Mouse (Mus musculus): Measurements from ENCODE around the gene Hmgcr. TPM values are rescaled to one million over a fixed set of nuclear protein-coding genes. Genes with fewer than 3 reads are reported as not detected.
A peak's percentile ranks its signal among the peaks of the same experiment; 100 is the strongest.

Hmgcr gene
- 9.1 and 12.4 TPM in 2 replicates for polyA plus RNA-seq (2012; ENCODE audit: insufficient read depth, low replicate concordance)

DNA sequence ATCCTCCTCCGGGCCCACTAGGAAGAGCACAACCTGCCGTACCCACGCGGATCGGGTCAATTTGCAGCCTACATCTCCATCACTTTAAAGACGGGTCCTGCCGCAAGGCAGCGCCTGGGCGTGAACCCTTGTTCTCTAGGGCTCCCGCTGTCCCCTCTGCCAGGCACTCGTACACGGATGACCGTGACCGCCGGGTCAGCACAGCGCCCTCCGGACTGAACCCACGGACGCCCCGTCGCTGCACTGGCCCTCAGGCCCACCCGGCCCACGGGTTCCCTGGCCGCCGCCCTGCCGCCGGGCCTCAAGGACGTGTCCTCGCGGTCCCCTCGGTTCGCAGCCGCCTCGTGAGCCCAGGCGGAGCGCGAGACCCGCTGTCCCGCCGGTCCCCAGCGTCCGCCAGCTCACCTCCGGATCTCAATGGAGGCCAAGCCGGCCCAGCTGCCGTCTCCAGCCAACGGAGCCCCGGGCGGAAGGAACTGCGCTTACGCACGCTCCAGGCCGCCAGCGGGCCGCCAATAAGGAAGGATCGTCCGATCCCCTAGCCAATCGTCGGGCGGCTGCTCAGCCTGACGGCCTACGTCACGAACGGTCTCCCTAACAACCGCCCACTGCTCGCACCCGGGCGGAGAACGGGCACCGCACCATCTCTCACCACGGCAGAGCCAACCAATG is at the start of gene Hmgcr:
Gene Hmgcr, minus strand, starts transcription at position 531 of the 672 bp plus-strand sequence.
- Histone ChIP-seq H3K27me3 (replicated peaks) (no peaks in the 10 kb centered on the region), H3K36me3 (replicated peaks; ENCODE audit: low read length) (peaks cover 39% of the 10 kb centered on the region), H3K4me1 (peaks cover 46% of the 10 kb centered on the region), H3K4me3 (replicated peaks) (peak within 1 kb of the TSS; percentile 97), H3K9me3 (no peaks in the 10 kb centered on the region)
- TF ChIP-seq FLI1 (IDR thresholded peaks at IDR 0.05; ENCODE audit: low read length), result no peak
- TF ChIP-seq GATA1 (IDR thresholded peaks at IDR 0.05; ENCODE audit: borderline replicate concordance, low read length), result no peak

- peaks cover 14% of the 10 kb centered on the region for H3K4me1 ChIP-seq
- no peak for TF ChIP-seq FLI1 (IDR thresholded peaks at IDR 0.05; ENCODE audit: low read length)
- H3K4me3 ChIP-seq (replicated peaks), result no peak overlapping the region
These were observed 49.3 kb upstream of the Hmgcr start for GRCm38 (mm10) chr13:96720003-96720402.

DNA sequence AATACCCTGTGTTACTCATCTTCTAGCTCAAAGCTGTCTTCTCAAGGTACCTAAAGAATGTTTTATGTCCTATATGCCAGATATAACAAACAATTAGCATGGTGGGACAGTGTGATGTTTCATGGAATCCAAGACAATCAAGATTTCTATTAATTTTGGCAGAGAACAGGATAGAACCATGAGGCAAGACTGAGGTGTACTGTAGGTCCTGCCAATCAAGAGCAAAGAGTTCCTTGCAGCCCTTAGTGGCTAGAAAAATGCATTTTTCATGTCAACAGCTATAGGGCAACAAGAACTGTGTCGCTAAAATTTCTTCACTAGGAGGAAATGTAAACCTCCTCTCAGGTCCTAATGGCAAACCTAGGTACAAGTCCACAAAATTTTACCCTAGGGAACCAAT is 47.1 kb upstream of the Hmgcr start:
- Histone ChIP-seq H3K4me3 (replicated peaks) (no peak overlapping the region), H3K27me3 (replicated peaks) (no peaks in the 10 kb centered on the region), H3K36me3 (replicated peaks; ENCODE audit: low read length) (no peaks in the 10 kb centered on the region), H3K9me3 (0 out of 2 replicates have a peak, but pooled peaks cover 4% of the 10 kb centered on the region), H3K4me1 (peaks cover 19% of the 10 kb centered on the region)
- TF ChIP-seq FLI1 (IDR thresholded peaks at IDR 0.05; ENCODE audit: low read length) (no peak), GATA1 (IDR thresholded peaks at IDR 0.05; ENCODE audit: borderline replicate concordance, low read length) (no peak)

More at GRCm38 (mm10) chr13:96720003-96720402, 49.3 kb upstream of the Hmgcr start:
- Histone ChIP-seq H3K9me3 (0 out of 2 replicates have a peak, but pooled peaks cover 4% of the 10 kb centered on the region), H3K27me3 (replicated peaks) (no peaks in the 10 kb centered on the region), H3K36me3 (replicated peaks; ENCODE audit: low read length) (no peaks in the 10 kb centered on the region)

GRCm38 (mm10) chr13:96716311-96716710 is 45.6 kb upstream of the Hmgcr start:
- H3K4me3 ChIP-seq (replicated peaks), result no peak overlapping the region
- peaks cover 19% of the 10 kb centered on the region for H3K4me1 ChIP-seq
- TF ChIP-seq FLI1 (IDR thresholded peaks at IDR 0.05; ENCODE audit: low read length), result no peak
- no peak for TF ChIP-seq GATA1 (IDR thresholded peaks at IDR 0.05; ENCODE audit: borderline replicate concordance, low read length)
- 0 out of 2 replicates have a peak, but pooled peaks cover 4% of the 10 kb centered on the region for H3K9me3 ChIP-seq
- H3K27me3 ChIP-seq (replicated peaks), result no peaks in the 10 kb centered on the region
- H3K36me3 ChIP-seq (replicated peaks; ENCODE audit: low read length), result no peaks in the 10 kb centered on the region

DNA sequence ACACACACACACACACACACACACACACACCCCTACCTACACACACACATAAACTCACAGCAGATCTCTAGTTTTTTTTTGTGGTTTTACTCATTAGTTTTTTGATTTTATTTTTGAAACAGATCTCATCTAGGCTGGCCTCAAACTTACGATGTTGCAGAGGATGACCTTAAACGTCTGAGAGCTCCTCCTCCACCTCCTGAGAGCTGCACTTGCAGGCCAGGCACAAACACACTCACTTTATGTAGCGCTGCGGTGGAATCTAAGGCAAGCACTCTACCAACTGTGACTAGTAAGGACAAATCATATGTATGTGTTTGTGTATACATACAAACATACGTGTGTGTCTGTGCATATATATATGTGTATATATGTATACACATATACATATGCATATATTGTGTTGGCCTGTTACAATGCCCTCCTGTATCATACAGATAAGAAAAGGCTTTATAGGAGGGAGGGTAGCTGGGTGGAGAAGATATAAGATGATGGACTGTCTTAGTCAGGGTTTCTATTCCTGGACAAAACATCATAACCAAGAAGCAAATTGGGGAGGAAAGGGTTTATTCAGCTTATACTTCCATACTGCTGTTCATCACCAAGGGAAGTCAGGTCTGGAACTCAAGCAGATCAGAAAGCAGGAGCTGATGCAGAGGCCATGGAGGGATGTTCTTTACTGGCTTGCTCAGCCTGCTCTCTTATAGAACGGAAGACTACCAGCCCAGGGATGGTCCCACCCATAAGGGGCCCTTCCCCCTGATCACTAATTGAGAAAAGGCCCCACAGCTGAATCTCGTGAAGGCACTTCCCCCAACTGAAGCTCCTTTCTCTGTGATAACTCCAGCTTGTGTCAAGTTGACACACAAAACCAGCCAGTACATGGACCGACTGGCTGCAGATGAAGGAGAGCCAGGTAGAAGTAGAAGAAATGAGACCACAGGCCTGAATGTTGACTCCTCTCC is 38.8 kb upstream of the Hmgcr start:
- Histone ChIP-seq H3K9me3 (no peaks in the 10 kb centered on the region), H3K4me1 (peaks cover 18% of the 10 kb centered on the region), H3K27me3 (replicated peaks) (peaks cover 3% of the 10 kb centered on the region), H3K4me3 (replicated peaks) (no peak overlapping the region), H3K36me3 (replicated peaks; ENCODE audit: low read length) (no peaks in the 10 kb centered on the region)
- TF ChIP-seq GATA1 (IDR thresholded peaks at IDR 0.05; ENCODE audit: borderline replicate concordance, low read length), result no peak
- TF ChIP-seq FLI1 (IDR thresholded peaks at IDR 0.05; ENCODE audit: low read length), result no peak

DNA sequence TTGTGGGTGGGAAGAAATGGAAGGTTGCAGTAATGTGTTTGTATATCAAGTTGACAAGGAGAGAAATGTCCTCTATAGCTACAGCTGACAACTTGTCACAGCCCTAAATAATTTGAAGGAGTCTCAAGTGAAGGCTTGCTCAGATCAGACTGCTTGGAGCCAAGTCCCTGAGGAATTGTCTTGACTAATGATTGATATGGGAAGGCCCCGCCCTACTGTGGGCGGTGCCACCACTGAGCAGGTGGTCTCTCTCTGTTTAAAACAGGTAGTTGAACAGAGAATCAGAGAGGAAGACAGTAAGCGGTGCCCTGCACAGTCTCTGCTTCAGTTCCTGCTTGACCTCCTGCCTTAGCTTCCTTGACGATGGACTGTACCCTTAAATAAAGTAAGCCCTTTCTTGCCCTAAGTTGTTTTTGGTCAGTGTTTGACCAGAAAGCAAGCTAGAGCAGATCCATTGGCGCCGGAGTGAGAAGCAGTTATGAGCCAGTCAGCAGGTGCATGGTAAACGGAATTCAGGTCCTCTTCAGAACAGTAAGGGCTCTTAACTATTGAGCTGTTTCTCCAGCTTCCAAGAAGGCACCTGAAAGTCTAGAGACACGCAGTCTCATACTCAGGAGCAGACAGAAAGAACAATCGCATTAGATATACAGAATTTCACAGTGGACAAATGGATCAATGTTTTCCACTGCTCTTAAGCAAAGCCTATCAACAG is 32.0 kb upstream of the Hmgcr start:
- Histone ChIP-seq H3K9me3 (no peaks in the 10 kb centered on the region), H3K27me3 (replicated peaks) (peaks cover 3% of the 10 kb centered on the region), H3K36me3 (replicated peaks; ENCODE audit: low read length) (peaks cover 2% of the 10 kb centered on the region), H3K4me3 (replicated peaks) (no peak overlapping the region), H3K4me1 (peaks cover 44% of the 10 kb centered on the region)
- TF ChIP-seq GATA1 (IDR thresholded peaks at IDR 0.05; ENCODE audit: borderline replicate concordance, low read length), result no peak
- TF ChIP-seq FLI1 (IDR thresholded peaks at IDR 0.05; ENCODE audit: low read length), result no peak

DNA sequence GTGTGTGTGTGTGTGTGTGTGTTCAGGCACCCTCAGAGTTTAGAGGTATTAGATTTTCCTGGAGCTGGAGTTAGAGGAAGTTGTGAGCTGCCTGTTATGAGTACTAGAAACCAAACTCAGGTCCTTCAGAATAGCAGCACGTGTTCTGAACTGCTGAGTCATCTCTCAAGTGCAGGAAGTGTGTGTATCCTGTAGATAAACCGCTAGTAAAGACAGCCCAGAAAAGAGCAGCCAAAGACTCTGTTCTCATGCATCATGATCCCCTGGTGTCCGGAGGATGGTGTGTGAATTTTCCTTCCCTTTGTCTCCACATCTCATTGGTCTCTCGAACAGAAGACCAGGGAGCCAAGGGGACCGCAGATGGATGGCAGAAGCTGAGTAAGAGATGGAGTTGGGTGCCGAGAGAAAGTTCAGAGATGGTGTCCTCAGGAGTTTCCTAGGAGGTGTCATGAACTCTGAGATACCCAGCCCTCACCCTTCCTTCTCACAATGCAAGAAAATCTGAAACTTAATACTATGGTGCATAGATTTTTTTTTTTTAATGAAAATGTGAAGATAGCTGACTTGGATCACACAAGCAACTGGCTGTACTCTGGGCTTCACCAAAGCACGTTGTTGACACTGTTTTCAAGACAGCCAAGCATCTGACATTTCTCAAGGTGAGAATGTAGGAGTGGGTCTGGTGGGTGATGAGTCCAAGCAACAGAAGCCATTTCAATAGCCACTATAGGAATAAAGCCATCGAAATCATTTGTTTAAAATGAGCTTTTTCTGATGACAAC is 27.3 kb upstream of the Hmgcr start:
- Histone ChIP-seq H3K9me3 (no peaks in the 10 kb centered on the region), H3K27me3 (replicated peaks) (no peaks in the 10 kb centered on the region), H3K4me3 (replicated peaks) (peak overlapping the region; percentile 90), H3K36me3 (replicated peaks; ENCODE audit: low read length) (peaks cover 2% of the 10 kb centered on the region), H3K4me1 (peaks cover 50% of the 10 kb centered on the region)
- TF ChIP-seq FLI1 (IDR thresholded peaks at IDR 0.05; ENCODE audit: low read length) (peak; percentile 87), GATA1 (IDR thresholded peaks at IDR 0.05; ENCODE audit: borderline replicate concordance, low read length) (peak; percentile 88)

- no peak overlapping the region for H3K4me3 ChIP-seq (replicated peaks)
- TF ChIP-seq GATA1 (IDR thresholded peaks at IDR 0.05; ENCODE audit: borderline replicate concordance, low read length) (no peak), FLI1 (IDR thresholded peaks at IDR 0.05; ENCODE audit: low read length) (no peak)
- H3K9me3 ChIP-seq, result no peaks in the 10 kb centered on the region
- no peaks in the 10 kb centered on the region for H3K27me3 ChIP-seq (replicated peaks)
- H3K4me1 ChIP-seq, result peaks cover 32% of the 10 kb centered on the region
- H3K36me3 ChIP-seq (replicated peaks; ENCODE audit: low read length), result no peaks in the 10 kb centered on the region
These were observed 24.7 kb upstream of the Hmgcr start for GRCm38 (mm10) chr13:96695428-96695827.

DNA sequence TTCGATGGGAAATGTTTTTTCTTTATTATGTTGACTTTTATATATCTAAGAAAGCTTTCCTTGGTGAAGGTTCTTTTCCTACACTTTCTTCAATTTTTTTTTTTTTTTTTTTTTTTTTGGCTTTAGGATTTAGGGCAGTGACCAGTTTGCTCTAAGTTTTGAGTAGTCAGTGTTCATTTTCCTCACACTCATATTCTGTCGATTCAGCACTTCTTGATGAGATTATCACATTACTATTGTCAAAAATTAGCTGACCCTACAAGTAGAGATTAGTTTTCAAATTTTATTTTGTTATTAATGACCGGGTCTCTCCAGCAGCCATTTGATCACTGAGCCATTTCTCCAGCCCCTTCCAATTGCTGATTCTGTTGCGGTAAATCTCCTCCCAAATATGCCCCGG is 19.2 kb upstream of the Hmgcr start:
- H3K9me3 ChIP-seq, result no peaks in the 10 kb centered on the region
- H3K36me3 ChIP-seq (replicated peaks; ENCODE audit: low read length), result no peaks in the 10 kb centered on the region
- peaks cover 24% of the 10 kb centered on the region for H3K4me1 ChIP-seq
- no peak overlapping the region for H3K4me3 ChIP-seq (replicated peaks)
- no peaks in the 10 kb centered on the region for H3K27me3 ChIP-seq (replicated peaks)
- no peak for TF ChIP-seq FLI1 (IDR thresholded peaks at IDR 0.05; ENCODE audit: low read length)
- TF ChIP-seq GATA1 (IDR thresholded peaks at IDR 0.05; ENCODE audit: borderline replicate concordance, low read length), result no peak

Measured in megakaryocyte, embryonic 14.5 days (primary cell).